Mouse (Mus musculus): ENCODE measurements around the gene Popdc2. TPM values are rescaled to one million over a fixed set of nuclear protein-coding genes. Genes with fewer than 3 reads are reported as not detected.

Popdc2 gene
- total and polyA plus RNA-seq, 2 experiments = 0.18 TPM

DNA sequence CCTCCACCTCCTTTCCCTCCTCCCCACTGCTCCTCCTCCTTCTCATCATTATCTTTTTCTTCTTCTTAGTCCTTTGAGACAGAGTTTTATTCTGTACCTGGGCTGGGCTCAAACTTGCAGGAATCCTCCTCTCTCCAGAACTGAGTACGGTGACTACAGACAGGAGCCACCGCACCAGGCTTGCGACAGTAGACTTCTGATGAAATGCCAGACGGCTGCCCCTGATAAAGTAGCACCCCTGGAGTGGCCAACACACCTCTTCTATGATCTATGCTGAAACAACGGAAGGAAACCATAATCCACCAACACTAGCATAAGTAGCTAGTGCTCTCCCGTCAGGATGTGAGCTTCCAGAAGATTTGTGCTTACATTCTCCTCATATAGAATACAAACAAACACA is 25.4 kb downstream of the Popdc2 start:
- Histone ChIP-seq H3K36me3 (ENCODE audit: control insufficient read depth, insufficient read depth, low read length) (no peaks in the 10 kb centered on the region), H3K4me1 (ENCODE audit: control insufficient read depth, insufficient read depth, low read length) (no peaks in the 10 kb centered on the region), H3K79me2 (ENCODE audit: control insufficient read depth, insufficient read depth, low read length) (no peaks in the 10 kb centered on the region), H3K4me3 (ENCODE audit: insufficient read depth, low read depth, low read length) (no peak overlapping the region), H3K27me3 (ENCODE audit: control insufficient read depth, insufficient read depth, low read length) (no peaks in the 10 kb centered on the region), H3K9ac (ENCODE audit: low read depth, low read length) (no peak overlapping the region), H3K27ac (replicated peaks; ENCODE audit: insufficient read depth, low read depth, low read length) (no peak overlapping the region)
- WGBS = 95% methylated on average over 6 of the region's 6 CpGs
- no peak for TF ChIP-seq CTCF (IDR thresholded peaks at IDR 0.05; ENCODE audit: low read depth, low read length)
- no peak for TF ChIP-seq POLR2A (IDR thresholded peaks at IDR 0.05; ENCODE audit: extremely low read depth, insufficient read depth, low read length)
- DNase-seq (ENCODE audit: extremely low read depth, low read depth, low spot score) = no peak

DNA sequence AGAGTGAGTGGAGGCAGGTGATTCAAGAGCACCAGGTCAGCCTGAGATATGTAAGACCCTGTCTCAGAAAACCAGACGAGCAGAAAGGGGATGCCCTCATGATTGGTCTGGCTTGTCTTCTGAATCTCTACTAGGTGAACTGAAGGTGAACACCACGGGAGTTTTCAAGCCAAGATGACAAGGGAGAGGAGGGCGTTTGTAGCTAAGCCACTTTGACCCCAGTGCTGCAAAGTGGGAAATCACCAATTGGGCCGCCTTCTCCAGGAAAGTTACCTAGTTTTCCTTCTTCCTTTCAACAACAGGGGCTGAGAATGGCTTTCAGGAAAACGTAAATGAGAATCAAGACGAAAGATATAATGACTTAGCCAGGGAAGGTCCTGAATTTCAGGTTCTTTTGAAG is 26.7 kb downstream of the Popdc2 start:
- H3K9ac ChIP-seq (ENCODE audit: low read depth, low read length) = no peak overlapping the region
- H3K79me2 ChIP-seq (ENCODE audit: control insufficient read depth, insufficient read depth, low read length) = no peaks in the 10 kb centered on the region
- TF ChIP-seq POLR2A (IDR thresholded peaks at IDR 0.05; ENCODE audit: extremely low read depth, insufficient read depth, low read length) (no peak), CTCF (IDR thresholded peaks at IDR 0.05; ENCODE audit: low read depth, low read length) (no peak)
- H3K4me3 ChIP-seq (ENCODE audit: insufficient read depth, low read depth, low read length) = no peak overlapping the region
- no peaks in the 10 kb centered on the region for H3K36me3 ChIP-seq (ENCODE audit: control insufficient read depth, insufficient read depth, low read length)
- DNase-seq (ENCODE audit: extremely low read depth, low read depth, low spot score) = no peak
- no peaks in the 10 kb centered on the region for H3K27me3 ChIP-seq (ENCODE audit: control insufficient read depth, insufficient read depth, low read length)
- H3K27ac ChIP-seq (replicated peaks; ENCODE audit: insufficient read depth, low read depth, low read length) = no peak overlapping the region
- no peaks in the 10 kb centered on the region for H3K4me1 ChIP-seq (ENCODE audit: control insufficient read depth, insufficient read depth, low read length)
- WGBS = 86% methylated on average over 6 of the region's 6 CpGs

DNA sequence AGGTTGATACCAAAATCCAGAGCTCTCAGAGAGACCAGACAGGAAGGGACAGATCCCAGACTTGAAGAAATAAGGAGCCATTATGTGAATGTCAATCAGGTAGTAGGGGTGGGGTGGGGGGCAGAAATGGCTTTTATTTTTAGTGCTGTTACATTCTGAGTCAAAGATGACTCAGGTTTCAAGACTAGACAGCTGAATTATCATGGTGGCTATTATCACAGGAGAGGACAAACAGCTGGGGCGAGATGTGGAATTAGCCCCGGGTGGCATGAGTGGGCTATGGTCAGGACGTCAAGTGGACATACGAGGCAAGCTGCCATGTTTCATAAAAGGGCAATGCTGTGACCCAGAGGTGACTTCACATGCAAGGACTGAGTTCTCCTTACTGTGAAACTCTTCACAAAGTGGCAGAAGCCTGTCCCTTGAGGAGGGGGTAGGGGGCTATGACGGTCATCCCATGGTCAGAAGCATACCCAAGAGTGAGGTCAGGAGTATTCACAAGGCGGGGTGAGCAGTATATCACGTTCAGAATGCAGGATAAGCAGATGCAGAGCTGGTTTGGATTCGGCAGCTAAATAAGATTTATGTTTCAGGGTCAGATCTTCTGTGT is 27.4 kb downstream of the Popdc2 start:
- Histone ChIP-seq H3K4me1 (ENCODE audit: control insufficient read depth, insufficient read depth, low read length) (no peaks in the 10 kb centered on the region), H3K4me3 (ENCODE audit: insufficient read depth, low read depth, low read length) (no peak overlapping the region), H3K27me3 (ENCODE audit: control insufficient read depth, insufficient read depth, low read length) (no peaks in the 10 kb centered on the region), H3K27ac (replicated peaks; ENCODE audit: insufficient read depth, low read depth, low read length) (no peak overlapping the region), H3K79me2 (ENCODE audit: control insufficient read depth, insufficient read depth, low read length) (no peaks in the 10 kb centered on the region), H3K9ac (ENCODE audit: low read depth, low read length) (no peak overlapping the region), H3K36me3 (ENCODE audit: control insufficient read depth, insufficient read depth, low read length) (no peaks in the 10 kb centered on the region)
- 89% methylated on average over 8 of the region's 8 CpGs for WGBS
- no peak for TF ChIP-seq POLR2A (IDR thresholded peaks at IDR 0.05; ENCODE audit: extremely low read depth, insufficient read depth, low read length)
- no peak for TF ChIP-seq CTCF (IDR thresholded peaks at IDR 0.05; ENCODE audit: low read depth, low read length)
- no peak for DNase-seq (ENCODE audit: extremely low read depth, low read depth, low spot score)

DNA sequence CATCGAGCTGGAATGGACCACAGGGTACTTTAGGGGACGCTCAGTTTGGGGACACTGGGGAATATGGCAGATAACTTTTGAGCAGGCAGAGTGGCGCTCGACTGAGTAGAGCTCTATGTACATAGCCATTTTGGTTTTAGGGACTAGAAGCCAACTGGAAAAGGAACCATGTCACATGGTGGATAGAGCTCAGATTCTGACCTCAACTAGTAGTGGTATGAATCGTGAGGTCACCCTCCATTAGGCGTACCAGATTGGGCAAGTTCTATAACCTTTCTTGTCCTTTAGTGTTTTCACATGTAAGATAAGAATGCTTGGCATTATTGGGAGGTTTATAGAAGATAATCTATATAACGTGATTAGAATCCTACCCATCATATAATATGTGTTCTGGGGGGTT is 28.3 kb downstream of the Popdc2 start:
- Histone ChIP-seq H3K36me3 (ENCODE audit: control insufficient read depth, insufficient read depth, low read length) (no peaks in the 10 kb centered on the region), H3K4me1 (ENCODE audit: control insufficient read depth, insufficient read depth, low read length) (no peaks in the 10 kb centered on the region), H3K4me3 (ENCODE audit: insufficient read depth, low read depth, low read length) (no peak overlapping the region), H3K79me2 (ENCODE audit: control insufficient read depth, insufficient read depth, low read length) (no peaks in the 10 kb centered on the region), H3K27me3 (ENCODE audit: control insufficient read depth, insufficient read depth, low read length) (no peaks in the 10 kb centered on the region), H3K9ac (ENCODE audit: low read depth, low read length) (no peak overlapping the region), H3K27ac (replicated peaks; ENCODE audit: insufficient read depth, low read depth, low read length) (no peak overlapping the region)
- no peak for DNase-seq (ENCODE audit: extremely low read depth, low read depth, low spot score)
- WGBS = 89% methylated on average over 7 of the region's 7 CpGs
- TF ChIP-seq CTCF (IDR thresholded peaks at IDR 0.05; ENCODE audit: low read depth, low read length) = no peak
- TF ChIP-seq POLR2A (IDR thresholded peaks at IDR 0.05; ENCODE audit: extremely low read depth, insufficient read depth, low read length) = no peak

DNA sequence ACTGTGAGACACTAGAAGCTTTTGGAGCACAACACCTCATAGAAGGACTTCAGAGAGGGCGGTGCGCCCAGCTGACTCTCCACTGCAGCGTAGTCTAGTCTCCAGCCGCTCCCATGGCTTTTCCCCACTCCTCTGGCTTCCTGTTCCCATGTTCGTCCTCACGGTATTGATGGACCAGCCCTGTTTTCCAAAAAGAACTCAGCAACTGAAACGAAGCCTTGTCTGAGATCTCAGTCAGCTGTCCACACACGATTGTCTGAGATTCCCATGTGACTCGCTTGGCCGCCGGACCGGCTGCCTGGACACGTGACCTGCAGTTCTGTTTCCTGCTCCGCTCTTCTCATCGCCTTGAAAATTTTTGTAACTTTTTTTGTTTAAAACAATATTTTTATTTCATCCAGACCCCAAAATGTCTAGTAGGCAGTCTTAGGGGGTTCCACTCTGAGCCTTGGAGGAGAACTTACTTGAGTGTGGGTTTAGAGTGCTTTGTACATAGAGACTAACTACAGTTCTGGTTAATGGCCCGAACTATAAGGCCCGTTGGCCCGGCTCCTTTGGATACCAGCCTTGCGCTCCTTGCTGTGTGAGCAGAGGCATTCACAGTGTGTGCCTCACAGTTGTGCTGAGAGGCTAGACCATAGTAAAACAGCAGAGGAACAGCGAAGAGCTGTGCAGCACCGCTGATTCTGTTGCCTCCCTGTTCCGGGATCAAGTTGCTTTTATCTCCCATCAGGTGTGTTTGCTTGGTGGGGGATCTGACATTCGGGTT is 30.3 kb downstream of the Popdc2 start:
- no peak overlapping the region for H3K27ac ChIP-seq (replicated peaks; ENCODE audit: insufficient read depth, low read depth, low read length)
- DNase-seq (ENCODE audit: extremely low read depth, low read depth, low spot score) = no peak
- no peaks in the 10 kb centered on the region for H3K4me1 ChIP-seq (ENCODE audit: control insufficient read depth, insufficient read depth, low read length)
- H3K79me2 ChIP-seq (ENCODE audit: control insufficient read depth, insufficient read depth, low read length) = no peaks in the 10 kb centered on the region
- no peak overlapping the region for H3K9ac ChIP-seq (ENCODE audit: low read depth, low read length)
- no peak for TF ChIP-seq CTCF (IDR thresholded peaks at IDR 0.05; ENCODE audit: low read depth, low read length)
- TF ChIP-seq POLR2A (IDR thresholded peaks at IDR 0.05; ENCODE audit: extremely low read depth, insufficient read depth, low read length) = no peak
- no peaks in the 10 kb centered on the region for H3K36me3 ChIP-seq (ENCODE audit: control insufficient read depth, insufficient read depth, low read length)
- H3K27me3 ChIP-seq (ENCODE audit: control insufficient read depth, insufficient read depth, low read length) = no peaks in the 10 kb centered on the region
- 88% methylated on average over 23 of the region's 23 CpGs for WGBS
- no peak overlapping the region for H3K4me3 ChIP-seq (ENCODE audit: insufficient read depth, low read depth, low read length)

DNA sequence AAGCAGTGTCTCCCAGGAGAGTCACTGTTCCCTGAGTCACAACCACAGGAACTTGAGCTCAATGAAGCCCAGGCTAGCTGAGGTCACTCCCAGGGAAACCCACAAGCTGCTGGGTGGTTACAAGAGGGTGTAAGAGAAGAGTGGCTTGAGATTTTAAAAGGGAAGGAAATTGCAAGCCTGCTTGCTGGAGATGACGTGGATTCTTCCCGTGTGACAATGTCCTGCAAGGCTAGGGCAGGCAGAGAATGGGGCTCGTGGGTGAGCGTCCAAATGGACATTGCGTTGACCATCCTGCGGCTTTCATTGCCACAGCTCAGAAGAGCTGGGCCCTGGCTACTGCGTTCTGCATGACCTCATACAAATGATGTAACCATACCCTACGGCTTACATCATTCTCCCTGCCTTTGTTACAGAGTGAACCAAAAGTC is 32.2 kb downstream of the Popdc2 start:
- H3K9ac ChIP-seq (ENCODE audit: low read depth, low read length) = no peak overlapping the region
- no peak for TF ChIP-seq POLR2A (IDR thresholded peaks at IDR 0.05; ENCODE audit: extremely low read depth, insufficient read depth, low read length)
- TF ChIP-seq CTCF (IDR thresholded peaks at IDR 0.05; ENCODE audit: low read depth, low read length) = no peak
- WGBS = 77% methylated on average over 8 of the region's 8 CpGs
- H3K4me3 ChIP-seq (ENCODE audit: insufficient read depth, low read depth, low read length) = no peak overlapping the region
- no peak overlapping the region for H3K27ac ChIP-seq (replicated peaks; ENCODE audit: insufficient read depth, low read depth, low read length)
- no peaks in the 10 kb centered on the region for H3K27me3 ChIP-seq (ENCODE audit: control insufficient read depth, insufficient read depth, low read length)
- no peak for DNase-seq (ENCODE audit: extremely low read depth, low read depth, low spot score)
- H3K36me3 ChIP-seq (ENCODE audit: control insufficient read depth, insufficient read depth, low read length) = no peaks in the 10 kb centered on the region; the same call in 1 of the 2 replicates
- H3K79me2 ChIP-seq (ENCODE audit: control insufficient read depth, insufficient read depth, low read length) = no peaks in the 10 kb centered on the region
- H3K4me1 ChIP-seq (ENCODE audit: control insufficient read depth, insufficient read depth, low read length) = no peaks in the 10 kb centered on the region
